Mouse (Mus musculus) adrenal gland, adult (tissue): ENCODE results near the gene Aoc1.

Experiments used
- DNase-seq, 2 experiments: peaks; one replicate each; pipeline ENCODE4 v3.0.0; 2022 to 2023; ENCODE audit warnings: low spot score in 1 of 2; ENCODE audit not compliant: inconsistent age in 2 of 2

Gene Aoc1

GRCm38 (mm10) chr6:48872596-48872995 is at the start of gene Aoc1:
Aoc1 (plus strand) TSS chr6:48872896.
- DNase-seq, result no peak

GRCm38 (mm10) chr6:48825016-48825415 is 47.7 kb upstream of the Aoc1 start:
- peak in 1 of 2 experiments; percentile 41 for DNase-seq

DNA sequence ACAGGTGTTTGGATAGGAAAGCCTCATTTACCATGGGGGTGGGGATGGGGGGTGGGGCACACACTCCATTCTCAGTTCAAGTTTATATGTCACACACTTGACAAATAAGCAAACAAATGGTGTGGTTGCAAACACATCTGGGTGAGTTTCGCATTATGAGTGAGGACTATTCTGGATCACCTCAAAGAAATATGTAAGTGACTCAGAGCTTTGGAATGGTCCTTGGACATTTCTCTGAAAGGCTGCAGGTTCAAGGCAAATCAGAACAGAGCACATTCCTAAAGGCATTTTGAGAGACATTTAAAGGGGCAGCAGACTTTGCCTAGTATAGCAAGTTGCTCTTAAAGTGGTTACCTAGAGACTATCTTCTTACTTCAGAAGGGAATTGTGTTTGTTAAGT is 43.7 kb upstream of the Aoc1 start:
- peak in 1 of 2 experiments; percentile 86 for DNase-seq

DNA sequence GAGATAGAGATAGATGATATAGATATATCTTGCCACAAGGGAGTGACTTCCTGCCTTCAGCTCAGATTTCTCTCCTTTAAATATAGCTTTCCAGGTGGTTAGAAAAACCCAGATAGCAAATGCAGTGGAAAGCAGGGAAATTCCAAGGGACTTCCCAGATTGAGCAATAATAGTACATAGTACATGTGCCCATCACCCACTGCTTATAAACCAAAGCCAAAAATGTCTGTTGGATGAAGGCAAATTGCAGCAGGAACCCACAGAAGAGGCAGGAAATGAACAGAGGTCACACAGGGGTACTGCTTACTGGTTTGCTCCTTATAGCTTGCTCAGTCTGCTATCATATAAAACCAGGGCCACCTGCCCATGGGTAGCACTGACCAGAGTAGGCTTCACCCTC is 43.0 kb upstream of the Aoc1 start:
- DNase-seq, result peak in 1 of 2 experiments; percentile 68

DNA sequence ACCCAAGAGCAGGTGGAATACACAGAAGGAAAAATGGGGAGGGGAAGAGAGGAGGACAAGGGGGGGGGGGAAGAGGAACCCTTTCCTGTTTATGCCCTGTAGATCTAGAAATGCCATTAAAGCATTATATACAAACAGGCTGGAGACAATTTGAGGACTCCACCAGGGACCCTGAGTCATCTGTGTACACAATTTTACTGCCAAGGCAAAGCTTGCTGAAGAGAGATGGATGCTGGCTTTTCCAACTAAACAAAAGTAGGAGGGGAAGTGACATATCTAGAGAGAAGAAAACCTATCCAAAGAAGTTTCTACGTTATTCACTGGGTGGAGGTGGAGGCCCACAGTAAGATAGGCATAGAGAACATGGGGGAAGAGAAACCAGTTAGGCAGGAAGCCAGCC is 42.5 kb upstream of the Aoc1 start:
- DNase-seq, result peak in 1 of 2 experiments; percentile 68

DNA sequence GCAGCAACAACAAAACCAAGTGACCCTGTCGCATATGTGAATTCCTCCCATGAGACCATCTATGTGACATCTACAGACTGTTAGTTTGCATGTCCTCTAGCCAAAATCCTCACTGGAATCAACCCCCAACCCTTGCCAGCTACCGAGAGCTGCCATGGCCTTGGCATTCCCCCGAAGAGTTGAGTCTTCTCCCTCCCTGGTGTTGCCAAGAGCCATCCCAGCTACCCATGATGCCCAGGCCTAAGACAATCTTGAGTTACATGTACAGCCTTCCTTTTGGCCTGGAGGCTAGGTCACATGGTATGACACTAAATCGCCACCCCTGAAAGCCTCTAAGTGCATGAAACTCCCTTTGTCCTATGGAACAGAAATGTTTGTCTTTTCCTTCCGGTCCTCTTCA is 41.6 kb upstream of the Aoc1 start:
- DNase-seq, result peak in 1 of 2 experiments; percentile 74

DNA sequence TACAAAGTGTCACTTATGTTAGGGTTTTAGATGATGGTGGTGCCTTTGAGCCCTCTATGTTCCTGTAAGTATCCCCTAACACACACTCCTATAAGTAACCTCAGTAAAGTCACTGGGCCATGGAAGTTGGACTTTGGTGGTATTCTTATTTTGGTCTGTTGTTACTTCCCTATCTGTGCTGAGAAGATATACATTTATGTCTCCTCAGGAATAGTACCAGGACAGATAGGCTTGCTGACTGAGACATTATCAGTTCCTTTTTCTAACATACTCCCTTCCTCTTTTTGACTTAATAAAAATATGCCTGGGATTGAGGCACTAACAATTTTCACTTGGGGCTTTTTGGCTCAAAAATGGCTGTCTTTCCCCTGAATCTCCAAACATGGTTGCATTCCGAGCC is 40.3 kb upstream of the Aoc1 start:
- peak in 1 of 2 experiments; percentile 38 for DNase-seq

DNA sequence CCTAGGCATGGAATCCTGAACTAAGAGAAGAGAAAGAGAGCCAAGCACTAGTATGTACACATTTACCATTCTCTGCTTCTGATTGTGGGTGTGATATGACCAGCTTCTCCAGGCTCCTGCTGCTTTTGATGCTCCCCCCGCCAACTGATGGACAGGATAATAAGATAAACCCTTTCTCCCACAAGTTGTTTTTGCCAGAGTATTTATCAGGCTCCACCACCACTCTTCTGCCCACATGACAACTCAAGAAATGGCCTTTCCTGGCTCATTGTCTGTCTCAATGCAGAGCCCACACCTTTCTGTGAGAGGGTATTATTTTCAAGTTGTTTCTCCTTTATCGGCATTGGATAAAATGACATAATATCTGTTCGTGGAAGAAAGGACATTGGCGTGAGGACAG is 39.2 kb upstream of the Aoc1 start:
- DNase-seq, result no peak

- DNase-seq, result peak in 1 of 2 experiments; percentile 67
Measured at GRCm38 (mm10) chr6:48835241-48835640, 37.5 kb upstream of the Aoc1 start.

DNA sequence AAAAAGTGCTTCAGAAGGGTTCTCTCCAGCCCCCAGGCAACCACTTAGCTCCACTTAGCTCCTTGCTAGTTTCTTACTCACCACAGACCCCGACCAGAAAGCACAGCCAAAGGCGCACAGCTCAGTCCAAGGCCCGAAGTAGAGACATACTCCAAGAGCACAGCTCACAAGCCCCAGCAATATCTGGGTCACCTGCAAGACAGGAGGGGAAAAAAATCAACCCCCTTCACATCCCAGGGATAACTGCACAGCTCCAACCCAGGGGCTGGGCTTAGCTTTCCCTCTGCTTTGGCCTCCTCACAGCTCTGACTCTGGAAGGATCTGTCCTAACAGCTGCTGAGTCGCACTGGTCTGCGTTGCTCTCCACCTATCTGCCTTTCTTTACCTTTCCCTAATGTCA is 36.5 kb upstream of the Aoc1 start:
- DNase-seq, result peak in 1 of 2 experiments; percentile 39

- peak; percentile 15 to 44 for DNase-seq
Measured at GRCm38 (mm10) chr6:48837516-48837915, 35.2 kb upstream of the Aoc1 start.

DNA sequence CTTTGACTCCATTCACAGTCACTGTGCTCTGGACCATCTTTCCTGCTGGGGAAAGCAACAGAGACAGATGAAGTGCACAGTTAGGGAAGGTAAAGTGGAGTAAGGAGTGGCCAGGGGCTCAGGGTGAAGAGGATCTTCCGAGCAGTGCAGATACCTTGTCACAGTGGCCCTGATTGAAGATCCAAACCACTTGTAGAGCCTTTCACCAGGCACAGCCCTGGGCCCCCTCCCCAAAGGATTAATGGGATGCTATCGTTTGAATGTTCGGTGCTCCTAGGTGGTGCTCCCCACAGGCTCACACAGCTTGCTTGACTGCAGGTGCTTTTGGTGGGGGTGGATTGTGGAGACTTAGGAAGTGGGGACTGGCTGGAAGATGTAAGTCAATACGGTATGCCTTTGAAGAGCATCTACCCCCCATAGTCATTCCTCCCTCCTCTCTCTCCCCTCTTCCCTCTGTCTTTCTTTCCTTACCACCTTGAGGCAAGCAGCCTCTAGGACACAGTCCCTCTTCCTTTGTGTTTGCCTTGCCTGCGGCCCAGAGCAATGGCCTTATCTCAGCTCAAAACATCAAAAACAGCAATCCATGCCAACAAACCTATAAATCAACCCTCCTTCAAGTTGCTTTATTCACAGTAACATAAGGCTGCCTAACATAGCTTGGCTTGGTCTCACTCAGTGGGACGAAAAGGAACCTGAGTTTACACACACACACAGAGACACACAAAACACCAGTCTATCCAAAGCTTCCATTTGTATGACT is 34.2 kb upstream of the Aoc1 start:
- DNase-seq, result peak; percentile 44 to 86

DNA sequence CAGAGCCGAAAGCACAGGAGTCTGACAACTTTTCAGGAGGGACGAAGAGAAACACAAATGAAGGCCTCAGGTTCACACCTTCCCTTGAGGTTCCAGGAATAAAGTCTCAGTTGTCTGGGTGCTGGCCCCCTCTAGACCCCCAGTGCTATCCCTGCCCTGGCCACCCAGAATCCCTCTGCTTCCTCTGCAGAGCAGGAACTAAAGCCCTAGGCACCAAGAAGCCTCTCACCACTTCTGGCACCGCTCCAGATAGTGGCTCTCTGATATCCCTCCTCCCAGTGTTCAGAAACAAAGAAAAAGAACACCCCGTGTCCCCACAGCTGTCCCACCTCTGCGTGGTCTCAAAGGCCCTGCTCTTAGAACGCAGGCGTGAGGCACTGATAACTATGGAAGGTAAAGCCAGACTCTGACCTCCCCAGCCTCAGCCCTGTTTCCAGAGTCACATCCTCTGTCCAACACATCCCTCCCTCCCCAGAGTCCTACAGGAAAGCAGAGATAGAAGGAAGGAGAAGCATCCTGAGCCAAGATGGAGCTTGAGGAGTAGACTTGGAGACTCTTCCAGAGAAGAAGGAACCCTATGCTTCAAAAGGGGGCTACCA is 32.2 kb upstream of the Aoc1 start, which contains the start of gene Tmem176a:
TSS of gene Tmem176a (plus strand) at position 549 of the 599 bp plus-strand sequence.
- DNase-seq, result peak; percentile 75 to 89

- DNase-seq, result peak; percentile 98 to 99
Measured at GRCm38 (mm10) chr6:48840973-48841625, 31.6 kb upstream of the Aoc1 start, which contains the start of gene Tmem176b. Tmem176b (minus strand) TSS chr6:48841496.

- peak; percentile 75 to 88 for DNase-seq
Measured at GRCm38 (mm10) chr6:48842111-48842842, 30.4 kb upstream of the Aoc1 start.

GRCm38 (mm10) chr6:48845086-48845485 is 27.6 kb upstream of the Aoc1 start:
- DNase-seq, result no peak

DNA sequence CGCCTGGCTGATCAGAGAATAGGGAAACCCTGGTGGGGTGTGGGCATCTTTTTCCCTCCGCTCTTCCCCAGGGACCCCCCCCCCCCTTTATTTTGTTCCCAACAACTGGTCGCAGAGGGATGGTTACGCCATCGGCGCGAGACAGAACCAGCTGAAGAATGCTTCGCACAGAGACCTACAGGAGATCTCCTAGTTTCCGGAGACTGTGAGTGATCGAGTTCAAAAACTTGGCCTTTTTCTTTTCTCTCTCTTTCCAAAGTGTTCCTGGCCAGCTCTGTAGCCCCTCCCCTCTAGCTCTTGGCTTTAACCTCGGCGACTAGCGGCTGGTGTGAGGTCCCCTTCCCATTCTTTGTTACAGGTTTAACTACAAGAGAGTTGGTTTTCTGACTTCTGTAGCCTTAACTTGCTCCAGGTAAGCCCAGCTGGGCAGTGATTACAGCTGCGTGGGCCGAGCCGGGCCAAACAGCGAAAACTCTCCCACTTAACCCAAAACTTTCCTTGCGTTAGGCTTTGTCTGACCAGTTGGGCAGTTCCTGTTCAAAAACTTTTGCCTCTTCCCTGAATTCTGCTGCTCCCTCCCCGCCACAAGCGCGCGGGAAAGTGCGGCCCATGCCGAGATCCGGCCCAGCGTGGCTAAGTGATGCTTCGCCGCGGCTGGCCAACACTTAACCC is 20.7 kb upstream of the Aoc1 start:
- DNase-seq, result peak; percentile 68 to 87

DNA sequence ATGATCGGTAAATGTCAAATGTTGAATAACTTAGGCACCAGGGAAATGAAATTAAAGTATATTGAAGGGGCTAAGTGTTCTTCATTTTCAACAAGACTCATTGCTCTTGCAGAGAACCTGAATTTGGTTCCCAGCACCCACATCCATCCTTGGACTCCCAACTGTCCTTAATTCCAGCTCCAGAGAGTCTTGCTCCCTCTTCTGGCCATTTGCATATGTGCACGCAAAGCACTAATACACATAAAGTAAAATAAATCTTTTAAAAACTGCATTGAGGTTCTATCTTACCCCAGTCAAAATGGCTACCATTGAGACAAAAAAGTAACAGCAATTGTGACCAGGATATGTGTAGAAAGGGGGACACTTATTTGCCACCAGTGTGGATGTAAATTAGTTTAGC is 18.5 kb upstream of the Aoc1 start:
- DNase-seq, result no peak

GRCm38 (mm10) chr6:48857613-48858302 is 14.9 kb upstream of the Aoc1 start:
- DNase-seq, result peak in 1 of 2 experiments; percentile 47
